Mouse (Mus musculus): ENCODE results near the gene Bcl11b.

- no peak for TF ChIP-seq CTCF (IDR thresholded peaks at IDR 0.05; ENCODE audit: low read depth)
- TF ChIP-seq EP300 (optimal IDR thresholded peaks at IDR 0.05), result no peak
Observed at GRCm38 (mm10) chr12:107936406-107936805, 67.0 kb downstream of the Bcl11b start.

All from stomach, postnatal 0 days (tissue).